Mouse (Mus musculus) brown adipose tissue, adult 24 weeks (tissue): ENCODE measurements around the gene Hmcn2. TPM values are rescaled to one million over a fixed set of nuclear protein-coding genes. Genes with fewer than 3 reads are reported as not detected.

ENCODE experiments used
- H3K27ac ChIP-seq: fragments of 200-500 bp; replicated peaks from 2 replicates; pipeline ENCODE4 v1.5.1; 2012; ENCODE audit warnings: low read depth, mild to moderate bottlenecking, low read length
- H3K4me1 ChIP-seq: fragments of 200-500 bp; 2 replicates; pipeline ENCODE4 v1.6.1; 2012; ENCODE audit warnings: low read length, mixed read lengths; ENCODE audit not compliant: control insufficient read depth, insufficient read depth, insufficient read length
- H3K4me3 ChIP-seq: fragments of 200-500 bp; 2 replicates; pipeline ENCODE4 v1.5.1; 2012; ENCODE audit warnings: low read depth, mild to moderate bottlenecking, low read length, moderate library complexity; ENCODE audit not compliant: insufficient read depth
- polyA plus RNA-seq: library from polyadenylated mRNA; stranded (reverse); fragments of >200 nt; gene quantifications from 2 replicates; pipeline ENCODE4 v1.2.4, GENCODE M21; 2012; ENCODE audit not compliant: missing spikeins, insufficient read depth, insufficient read length

The Hmcn2 gene
- polyA plus RNA-seq, 1 experiment = 5.4 TPM

DNA sequence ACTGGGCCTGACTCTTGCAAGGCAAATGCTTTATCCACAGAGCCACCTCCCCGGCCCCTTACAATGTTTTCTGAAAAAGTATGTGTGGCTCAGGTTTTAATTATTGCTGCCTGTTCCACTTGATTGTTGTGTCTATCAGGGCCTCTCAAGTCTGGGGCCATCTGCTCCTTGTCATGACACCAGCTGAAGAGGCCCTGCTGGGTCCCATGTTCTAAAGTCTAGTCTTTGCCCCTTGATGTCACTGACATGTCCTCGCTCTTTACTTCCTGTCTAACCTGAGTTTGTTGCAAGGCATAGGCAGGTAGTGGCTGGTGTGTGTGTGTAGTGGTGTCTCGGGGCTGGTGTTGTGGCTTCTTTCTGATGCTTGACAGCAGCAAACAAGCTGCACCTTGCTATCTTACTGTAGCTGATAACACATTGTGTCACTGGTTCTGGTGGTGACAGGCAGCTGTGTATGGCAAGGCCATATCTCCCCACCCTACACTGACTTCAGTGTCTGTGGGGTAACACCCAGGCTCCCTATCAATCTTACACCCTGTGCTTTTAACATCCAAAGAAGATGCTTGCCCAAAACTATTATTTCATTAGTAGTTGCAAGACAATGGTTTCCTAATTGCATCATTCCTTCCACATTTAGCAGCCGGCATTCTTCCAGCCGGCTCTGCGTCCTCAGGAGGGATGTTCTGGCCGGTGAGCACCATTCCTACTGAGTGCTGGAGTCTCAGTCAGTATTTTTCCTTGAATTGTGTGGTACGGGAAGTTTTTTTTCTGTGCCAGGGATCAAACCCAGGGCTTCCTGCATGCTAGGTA is 27.7 kb downstream of the Hmcn2 start:
- Histone ChIP-seq H3K4me1 (no peaks in the 10 kb centered on the region), H3K4me3 (no peak overlapping the region), H3K27ac (no peak overlapping the region)

DNA sequence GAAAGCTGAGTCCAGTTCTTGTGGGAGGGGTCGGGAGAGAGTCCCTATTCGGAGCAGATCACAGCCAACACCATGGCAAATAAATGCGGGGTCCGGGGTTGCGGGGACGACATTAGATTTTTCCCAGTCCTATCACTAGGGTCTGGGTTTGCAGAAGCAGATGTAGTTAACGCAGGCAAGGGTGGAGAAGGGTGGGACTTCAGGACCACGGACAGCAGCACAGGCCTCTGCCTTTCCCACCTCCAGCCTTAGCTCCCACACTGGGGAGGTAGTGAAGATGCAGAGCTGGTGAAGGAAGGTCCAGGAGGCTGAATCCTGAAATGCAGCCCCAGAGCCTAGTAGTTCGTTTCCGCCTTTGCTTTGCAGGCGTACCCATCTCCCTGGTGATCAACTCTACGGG is 31.9 kb downstream of the Hmcn2 start:
- no peaks in the 10 kb centered on the region for H3K4me1 ChIP-seq
- H3K27ac ChIP-seq = no peak overlapping the region
- H3K4me3 ChIP-seq = no peak overlapping the region

DNA sequence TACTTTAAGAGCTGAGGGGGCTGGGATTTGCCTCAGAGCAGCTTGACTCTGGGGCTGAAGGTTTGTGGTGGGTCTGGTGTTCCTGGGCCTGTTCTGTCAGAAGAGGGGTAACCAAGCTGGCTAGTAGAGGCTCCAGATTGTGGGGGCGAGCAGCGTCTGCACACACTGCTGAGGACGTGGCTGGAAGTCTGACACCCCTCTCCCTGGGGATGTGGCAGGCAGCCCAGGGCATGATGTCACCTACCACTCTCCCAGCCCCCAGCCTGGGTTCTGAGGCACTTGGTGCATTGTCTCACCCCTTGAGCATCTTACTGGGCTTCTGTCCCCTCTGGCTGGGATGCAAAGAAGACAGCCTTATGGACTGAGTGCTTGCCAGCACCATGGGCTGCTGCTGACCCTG is 34.2 kb downstream of the Hmcn2 start:
- Histone ChIP-seq H3K27ac (no peak overlapping the region), H3K4me1 (no peaks in the 10 kb centered on the region), H3K4me3 (no peak overlapping the region)

DNA sequence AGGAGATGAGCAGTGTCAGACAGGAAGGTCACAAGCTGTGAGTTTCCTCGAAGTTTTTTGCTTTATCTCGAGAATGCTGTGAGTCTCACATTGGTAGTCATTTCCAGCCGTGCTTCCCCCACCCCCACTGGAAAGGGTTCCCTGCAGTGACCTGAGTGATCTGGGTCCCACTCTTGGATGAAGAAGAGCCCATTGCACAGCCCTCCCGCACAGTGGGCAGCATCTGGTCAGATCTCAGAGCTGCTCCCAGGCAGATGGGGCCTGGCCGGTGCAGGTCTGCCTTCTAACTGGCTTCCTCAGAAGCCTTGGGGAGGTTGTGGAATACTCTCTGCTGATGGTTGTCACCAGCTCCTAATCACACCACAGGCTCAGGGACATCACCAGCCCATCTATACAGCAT is 34.6 kb downstream of the Hmcn2 start:
- no peak overlapping the region for H3K27ac ChIP-seq
- no peaks in the 10 kb centered on the region for H3K4me1 ChIP-seq
- H3K4me3 ChIP-seq = no peak overlapping the region

DNA sequence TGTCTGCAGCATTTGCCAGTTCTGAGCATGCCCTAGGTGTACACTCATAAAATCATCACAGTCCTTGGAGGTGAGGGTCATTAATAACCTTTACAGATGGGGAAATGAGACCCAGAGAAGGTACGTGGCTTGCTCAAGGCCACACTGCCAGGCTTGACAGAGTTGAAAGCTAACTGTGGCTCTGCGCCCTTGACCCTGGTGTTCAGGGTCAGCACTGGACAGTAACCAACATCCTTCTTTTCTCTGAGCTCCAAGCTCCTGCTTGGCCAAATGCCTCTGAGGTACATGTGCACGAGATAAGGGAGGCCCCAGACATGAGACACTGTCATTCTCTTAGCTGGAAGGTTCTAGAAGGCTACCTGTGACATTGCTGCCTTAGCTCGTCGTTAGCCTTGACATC is 42.6 kb downstream of the Hmcn2 start:
- Histone ChIP-seq H3K4me3 (no peak overlapping the region), H3K27ac (no peak overlapping the region), H3K4me1 (no peaks in the 10 kb centered on the region)

DNA sequence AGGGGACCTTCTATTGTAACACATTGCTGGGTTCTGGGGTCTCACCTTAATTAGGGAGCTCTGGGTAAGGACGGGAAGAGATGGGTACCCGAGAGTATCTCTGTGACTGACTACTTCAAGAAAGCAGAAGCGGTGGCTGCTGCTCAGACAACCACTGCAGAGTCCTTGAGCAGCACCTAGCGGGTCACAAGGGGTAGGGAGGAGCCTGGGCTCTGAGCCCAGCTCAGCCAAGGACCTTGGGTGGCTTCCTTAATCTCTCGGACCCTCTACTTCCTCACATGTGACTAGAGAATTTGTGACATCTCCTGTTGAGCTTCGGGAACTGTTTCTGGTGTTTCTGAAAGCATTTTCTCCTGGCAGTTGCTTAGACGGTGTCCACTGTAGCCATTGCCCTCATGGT is 45.1 kb downstream of the Hmcn2 start:
- Histone ChIP-seq H3K4me1 (no peaks in the 10 kb centered on the region), H3K4me3 (no peak overlapping the region), H3K27ac (no peak overlapping the region)

DNA sequence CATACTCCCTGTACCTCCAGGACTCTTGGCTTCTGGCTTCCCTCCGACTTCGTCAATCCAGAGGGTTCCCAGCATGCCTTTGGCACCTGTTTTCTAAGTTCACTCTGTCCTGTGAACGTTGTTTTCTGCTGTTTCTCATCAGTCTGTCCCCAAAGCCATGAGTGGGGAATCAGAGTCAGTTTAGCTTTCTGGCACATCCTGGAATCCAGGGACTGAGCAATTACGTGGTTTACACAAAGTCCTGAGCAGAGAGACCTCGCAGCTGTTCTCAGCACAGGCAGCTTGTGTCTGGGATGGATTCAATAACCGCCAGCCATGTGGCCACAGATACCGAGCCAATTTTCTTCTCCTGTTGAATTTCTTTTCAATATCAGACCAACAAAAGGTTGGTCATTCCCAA is 53.0 kb downstream of the Hmcn2 start:
- H3K4me3 ChIP-seq = no peak overlapping the region
- no peaks in the 10 kb centered on the region for H3K4me1 ChIP-seq
- H3K27ac ChIP-seq = no peak overlapping the region

DNA sequence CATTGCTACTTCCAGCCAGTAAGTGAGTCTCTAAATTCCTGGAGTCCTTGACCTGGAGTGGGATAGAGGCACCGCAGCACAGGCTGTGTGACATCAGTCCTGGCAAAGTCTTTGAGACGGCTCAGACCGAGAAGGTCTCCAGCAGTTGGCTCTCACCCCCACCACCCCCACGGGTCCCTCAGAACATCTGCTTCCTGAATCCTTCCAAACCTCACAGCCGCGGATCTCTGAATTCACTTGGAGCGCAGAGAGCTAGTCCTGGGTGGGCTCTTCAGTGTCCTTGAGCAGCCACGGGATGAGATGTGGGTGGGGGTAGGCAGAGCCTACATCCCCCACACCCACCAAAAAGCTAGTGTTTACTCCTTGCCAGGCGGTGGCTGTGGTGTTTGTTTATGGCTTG is 57.2 kb downstream of the Hmcn2 start:
- Histone ChIP-seq H3K4me1 (no peaks in the 10 kb centered on the region), H3K4me3 (no peak overlapping the region), H3K27ac (no peak overlapping the region)

DNA sequence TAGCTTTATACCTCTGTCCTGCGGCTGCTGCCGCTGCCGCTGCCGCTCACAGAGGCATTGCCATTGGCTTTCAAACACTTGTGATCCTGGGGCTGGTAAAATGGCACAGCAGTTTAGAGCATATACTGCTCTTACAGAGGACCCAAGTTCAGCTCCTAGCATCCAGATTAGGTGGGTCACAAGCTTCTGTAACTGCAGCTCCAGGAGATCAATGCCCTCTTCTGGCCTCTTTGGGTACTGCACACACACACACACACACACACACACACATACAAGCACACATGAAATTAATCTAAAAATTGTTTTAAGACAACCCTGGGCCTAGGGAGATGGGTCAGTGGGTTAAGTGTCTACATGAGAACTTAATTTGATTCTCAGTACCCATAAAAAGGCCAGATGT is 58.0 kb downstream of the Hmcn2 start:
- Histone ChIP-seq H3K27ac (no peak overlapping the region), H3K4me3 (no peak overlapping the region), H3K4me1 (no peaks in the 10 kb centered on the region)

DNA sequence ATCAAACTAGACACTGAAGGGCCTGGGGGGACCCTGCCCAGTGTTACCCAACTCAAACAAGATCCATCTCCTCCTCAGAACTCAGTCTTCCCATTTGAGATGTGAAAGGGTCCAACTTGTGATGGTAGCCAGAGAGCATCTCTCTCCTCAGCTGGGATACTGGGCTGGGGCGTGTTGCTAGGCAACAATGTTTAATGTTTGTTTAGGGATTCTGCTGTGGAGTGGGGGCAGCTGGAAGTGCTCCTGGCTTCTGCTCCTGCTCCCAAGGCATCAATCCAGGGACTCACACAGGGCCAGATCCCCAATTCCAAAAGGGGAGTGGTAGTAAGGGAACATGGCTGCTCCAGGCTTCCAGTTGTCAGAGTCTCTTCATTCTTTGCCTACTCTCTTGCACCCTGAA is 60.2 kb downstream of the Hmcn2 start:
- Histone ChIP-seq H3K4me3 (no peak overlapping the region), H3K4me1 (no peaks in the 10 kb centered on the region), H3K27ac (no peak overlapping the region)

DNA sequence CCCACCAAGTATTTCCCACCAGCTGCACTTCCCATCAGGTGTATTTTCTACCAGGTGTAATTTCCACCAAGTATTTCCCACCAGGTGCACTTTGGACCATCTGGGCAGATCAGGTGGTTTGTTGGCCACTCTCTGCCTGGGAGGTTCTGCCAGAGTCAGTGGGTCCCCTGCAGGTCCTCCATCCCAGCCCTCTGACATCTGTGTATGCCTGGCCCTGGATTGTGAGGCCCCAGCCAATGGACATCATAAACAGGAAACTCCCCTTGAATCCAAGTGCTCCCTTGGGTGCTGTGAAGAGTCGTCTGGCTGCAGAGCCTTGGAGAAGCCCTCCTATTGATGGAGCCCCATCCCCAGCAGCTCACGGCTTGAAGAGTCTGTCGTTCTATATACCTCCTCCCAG is 61.8 kb downstream of the Hmcn2 start:
- H3K4me1 ChIP-seq = no peaks in the 10 kb centered on the region
- H3K27ac ChIP-seq = no peak overlapping the region
- H3K4me3 ChIP-seq = no peak overlapping the region

DNA sequence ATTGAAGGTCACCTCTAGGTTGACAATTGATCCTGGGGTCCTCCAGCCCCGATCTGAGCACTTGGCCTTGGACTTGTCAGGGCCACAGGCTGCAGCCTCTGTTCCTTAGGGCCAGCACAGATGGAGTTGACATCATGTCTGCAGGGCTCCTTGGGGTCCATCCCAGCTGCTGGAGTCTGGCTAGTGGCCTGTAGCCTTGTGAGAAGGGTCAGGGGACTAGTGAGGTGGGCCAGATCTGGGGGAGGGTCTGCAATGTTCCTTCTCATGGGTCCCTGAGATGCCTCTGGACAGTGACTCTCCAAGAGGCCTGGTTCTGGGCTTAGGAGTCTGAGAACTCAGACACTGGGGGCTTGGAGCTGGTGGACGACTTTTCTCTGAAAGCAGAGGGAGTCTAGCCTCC is 63.3 kb downstream of the Hmcn2 start:
- Histone ChIP-seq H3K27ac (no peak overlapping the region), H3K4me3 (no peak overlapping the region), H3K4me1 (no peaks in the 10 kb centered on the region)

DNA sequence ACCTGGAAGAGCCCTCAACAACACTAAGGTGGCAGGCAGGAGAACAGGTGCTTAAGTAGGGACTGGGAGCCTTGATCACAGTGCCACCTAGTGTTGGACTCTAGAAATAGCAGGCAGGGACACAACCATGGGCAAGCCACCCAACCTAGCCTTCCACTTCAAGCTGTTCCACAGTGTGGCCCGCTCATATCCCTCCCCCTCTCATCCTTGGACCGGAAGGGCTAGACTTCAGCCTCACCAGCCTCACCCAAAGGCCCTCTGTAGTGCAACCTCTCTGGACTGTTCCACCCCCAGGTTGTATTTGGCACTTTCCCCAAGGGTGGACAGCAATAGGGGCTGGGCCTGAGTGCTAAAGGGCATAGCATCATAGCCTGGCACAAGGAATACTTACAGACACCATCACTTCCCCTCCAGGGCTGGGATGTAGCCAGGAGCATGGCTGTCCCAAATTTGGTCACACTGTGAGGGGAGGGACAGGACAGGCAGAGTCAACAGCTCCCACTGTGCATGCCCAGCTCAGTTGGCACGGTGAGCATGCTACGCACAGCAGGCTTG is 67.2 kb downstream of the Hmcn2 start:
- H3K4me3 ChIP-seq = no peak overlapping the region
- no peak overlapping the region for H3K27ac ChIP-seq
- H3K4me1 ChIP-seq = no peaks in the 10 kb centered on the region

DNA sequence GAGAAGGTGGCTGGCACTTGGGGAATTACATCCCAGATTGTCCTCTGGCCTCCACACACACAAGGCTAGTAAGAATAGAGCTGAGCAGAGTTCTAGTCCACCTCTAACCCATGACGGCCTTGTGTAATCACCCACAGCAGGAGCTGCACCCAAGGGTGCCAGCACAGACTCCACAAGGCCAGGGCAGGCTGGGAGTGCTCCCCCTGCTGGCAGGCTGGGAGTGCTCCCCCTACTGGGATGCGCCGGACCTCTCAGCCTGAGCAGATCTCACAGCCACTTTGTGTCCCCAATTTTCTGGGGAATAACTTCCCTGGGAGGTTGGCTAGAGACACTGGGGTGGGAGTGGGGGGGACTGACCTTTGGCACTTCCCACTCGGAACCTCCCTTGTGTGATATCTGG is 68.7 kb downstream of the Hmcn2 start:
- Histone ChIP-seq H3K27ac (no peak overlapping the region), H3K4me1 (no peaks in the 10 kb centered on the region), H3K4me3 (no peak overlapping the region)

DNA sequence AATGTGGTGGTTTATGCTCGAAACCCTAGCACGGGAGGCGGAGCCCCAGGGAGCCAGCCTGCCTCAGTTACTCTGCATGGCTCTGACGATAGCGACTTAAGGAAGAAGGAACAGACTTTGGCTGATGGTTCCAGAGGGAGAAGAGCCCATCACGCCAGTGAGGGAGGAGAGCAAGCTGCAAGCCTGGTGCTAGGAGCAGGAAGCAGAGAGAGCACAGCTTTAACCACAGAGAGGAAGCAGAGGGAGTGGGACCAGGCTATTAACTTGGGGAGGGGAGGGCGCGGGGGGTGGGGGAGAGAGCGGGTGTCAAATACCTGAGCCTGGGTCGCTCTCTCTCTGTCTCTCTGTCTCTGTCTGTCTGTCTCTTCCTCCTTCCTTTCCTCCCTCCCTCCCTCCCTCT is 102.8 kb downstream of the Hmcn2 start:
- Histone ChIP-seq H3K27ac (no peak overlapping the region), H3K4me3 (no peak overlapping the region), H3K4me1 (no peaks in the 10 kb centered on the region)

DNA sequence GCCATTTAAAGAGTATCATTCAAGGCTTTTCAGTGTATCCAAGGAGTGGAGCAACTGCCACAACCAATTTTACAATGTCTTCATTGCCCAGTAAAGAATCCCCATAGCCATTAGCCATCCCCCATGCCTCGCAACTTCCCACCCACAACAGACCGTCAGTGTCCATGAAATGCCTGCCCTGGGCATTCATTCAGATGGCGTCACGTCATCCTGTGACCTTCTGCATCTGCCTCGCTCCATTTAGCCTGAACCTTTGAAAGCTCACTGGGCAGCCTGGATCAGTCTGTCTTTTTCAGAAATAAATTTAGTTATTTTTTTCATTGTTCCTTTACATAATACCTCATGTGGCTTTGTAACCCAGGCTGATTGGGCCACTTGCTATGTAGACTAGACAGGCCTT is 103.8 kb downstream of the Hmcn2 start:
- Histone ChIP-seq H3K4me3 (no peak overlapping the region), H3K4me1 (no peaks in the 10 kb centered on the region), H3K27ac (no peak overlapping the region)
